Mouse (Mus musculus) liver, postnatal 0 days (tissue): ENCODE results near the gene Foxa2.

ENCODE experiments used
- CTCF ChIP-seq: sonication (generic); IDR thresholded peaks from 2 replicates; pipeline ENCODE4 v1.5.1; 2016; ENCODE audit warnings: antibody characterized with exemption, low read depth
- EP300 ChIP-seq: IDR thresholded peaks from 2 replicates; pipeline ENCODE4 v1.6.1; 2016; ENCODE audit warnings: antibody characterized with exemption, low read depth, mild to moderate bottlenecking

DNA sequence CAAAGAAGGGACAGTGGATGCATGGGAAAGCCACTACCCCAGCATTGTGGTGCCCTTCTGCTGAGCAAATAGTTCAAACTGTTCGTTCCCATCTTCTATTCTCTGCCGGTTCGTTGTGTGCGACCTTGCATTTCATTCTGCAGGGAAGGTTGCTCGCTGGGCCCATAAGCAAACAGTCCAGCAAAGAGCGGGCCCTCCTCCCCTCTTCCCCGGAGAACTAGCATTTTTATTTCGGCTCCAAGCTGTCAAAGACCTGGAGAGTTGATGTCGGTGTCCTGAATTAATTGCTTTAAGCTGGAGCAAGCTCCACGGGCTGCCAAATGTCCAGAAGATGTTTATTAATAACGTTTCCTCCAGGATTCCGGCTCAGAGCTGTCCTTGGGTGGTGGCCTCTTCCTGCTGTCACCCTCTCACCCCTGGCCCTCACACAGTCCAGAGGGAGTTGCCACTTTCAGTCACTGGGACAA is 23.4 kb downstream of the Foxa2 start:
- TF ChIP-seq CTCF: no peak
- no peak for TF ChIP-seq EP300
